Mouse (Mus musculus): ENCODE measurements around the gene Slc17a3. TPM values are rescaled to one million over a fixed set of nuclear protein-coding genes. Genes with fewer than 3 reads are reported as not detected.

The Slc17a3 gene
- total RNA-seq (2021) (1 to 10 TPM in 1 of 2 experiments, under 1 TPM in 1; 0.35 to 1.6 TPM), polyA plus RNA-seq (2012; rRNA removed) (0.20 TPM in 1 of 2 replicates, not detected in the other)
- long read RNA-seq, result 0 reads

- no peak for DNase-seq
Measured at GRCm38 (mm10) chr13:23839308-23839707, at the start of gene Slc17a3. Slc17a3 (plus strand) TSS chr13:23839434.

GRCm38 (mm10) chr13:23792520-23792919 lies 46.7 kb upstream of the Slc17a3 start:
- peak; percentile 41 for DNase-seq

GRCm38 (mm10) chr13:23799405-23799804 lies 39.8 kb upstream of the Slc17a3 start:
- DNase-seq, result no peak

GRCm38 (mm10) chr13:23804532-23804931 lies 34.7 kb upstream of the Slc17a3 start:
- DNase-seq, result no peak

- DNase-seq, result no peak
Measured at GRCm38 (mm10) chr13:23806422-23807052, 32.7 kb upstream of the Slc17a3 start, which contains the start of gene Slc17a2. Slc17a2 (plus strand) TSS chr13:23806993.

GRCm38 (mm10) chr13:23816148-23816547 lies 23.1 kb upstream of the Slc17a3 start:
- no peak for DNase-seq

- no peak for DNase-seq
Measured at GRCm38 (mm10) chr13:23820179-23820940, 18.9 kb upstream of the Slc17a3 start.

- no peak for DNase-seq
Measured at GRCm38 (mm10) chr13:23822213-23822612, 17.0 kb upstream of the Slc17a3 start.

GRCm38 (mm10) chr13:23826606-23827005 lies 12.6 kb upstream of the Slc17a3 start:
- DNase-seq, result no peak

GRCm38 (mm10) chr13:23833053-23833452 lies 6.2 kb upstream of the Slc17a3 start:
- peak; percentile 59 for DNase-seq

- DNase-seq, result no peak
Measured at GRCm38 (mm10) chr13:23834836-23835235, 4.4 kb upstream of the Slc17a3 start.

GRCm38 (mm10) chr13:23836630-23837029 lies 2.6 kb upstream of the Slc17a3 start:
- peak; percentile 71 for DNase-seq

- DNase-seq, result no peak
Measured at GRCm38 (mm10) chr13:23845851-23846250, 6.6 kb downstream of the Slc17a3 start.

GRCm38 (mm10) chr13:23849299-23849698 lies 10.1 kb downstream of the Slc17a3 start:
- no peak for DNase-seq

- DNase-seq, result no peak
Measured at GRCm38 (mm10) chr13:23856401-23856800, 17.2 kb downstream of the Slc17a3 start.

- no peak for DNase-seq
Measured at GRCm38 (mm10) chr13:23861815-23862214, 22.6 kb downstream of the Slc17a3 start.

- no peak for DNase-seq
Measured at GRCm38 (mm10) chr13:23864711-23865110, 25.5 kb downstream of the Slc17a3 start.

GRCm38 (mm10) chr13:23866086-23866710 lies 27.0 kb downstream of the Slc17a3 start:
- no peak for DNase-seq

- no peak for DNase-seq
Measured at GRCm38 (mm10) chr13:23867000-23867399, 27.8 kb downstream of the Slc17a3 start.

GRCm38 (mm10) chr13:23867405-23867804 lies 28.2 kb downstream of the Slc17a3 start, which contains the start of gene Slc17a1:
Slc17a1 (plus strand) TSS chr13:23867750.
- DNase-seq, result no peak

GRCm38 (mm10) chr13:23868790-23869533 lies 29.7 kb downstream of the Slc17a3 start:
- DNase-seq, result no peak

GRCm38 (mm10) chr13:23869996-23870395 lies 30.8 kb downstream of the Slc17a3 start:
- no peak for DNase-seq
